Mouse (Mus musculus) small intestine, adult 2 months (tissue): ENCODE measurements around the gene Gm5244. TPM values are rescaled to one million over a fixed set of nuclear protein-coding genes. Genes with fewer than 3 reads are reported as not detected.

Experiments
- H3K27ac ChIP-seq: fragments of 200-500 bp; 2 replicates; pipeline ENCODE4 v1.5.1; 2012; ENCODE audit warnings: low read depth, low read length, control low read depth, inconsistent platforms; ENCODE audit not compliant: insufficient read depth
- H3K27me3 ChIP-seq: fragments of 200-500 bp; 2 replicates; pipeline ENCODE4 v1.6.1; 2012; ENCODE audit warnings: mild to moderate bottlenecking, moderate library complexity, low read length, inconsistent platforms; ENCODE audit not compliant: control insufficient read depth, insufficient read depth
- H3K36me3 ChIP-seq: fragments of 200-500 bp; 2 replicates; pipeline ENCODE4 v1.6.1; 2012; ENCODE audit warnings: mild to moderate bottlenecking, low read length, control low read depth, inconsistent platforms; ENCODE audit not compliant: control insufficient read depth, insufficient read depth
- H3K4me1 ChIP-seq: fragments of 200-500 bp; 2 replicates; pipeline ENCODE4 v1.6.1; 2012; ENCODE audit warnings: low read length, inconsistent platforms, mixed read lengths; ENCODE audit not compliant: control insufficient read depth, insufficient read depth, insufficient read length
- H3K4me3 ChIP-seq: fragments of 200-500 bp; 2 replicates; pipeline ENCODE4 v1.5.1; 2012; ENCODE audit warnings: low read depth, mild to moderate bottlenecking, control low read depth, inconsistent platforms, low read length, moderate library complexity
- CTCF ChIP-seq: fragments of 200-500 bp; IDR thresholded peaks from 2 replicates; pipeline ENCODE4 v1.5.1; 2012; ENCODE audit warnings: low read depth, mild to moderate bottlenecking, control low read depth, inconsistent platforms, low read length, moderate library complexity, mixed read lengths; ENCODE audit not compliant: insufficient replicate concordance, insufficient read length; ENCODE audit errors: extremely low read depth
- POLR2A ChIP-seq: fragments of 200-500 bp; IDR thresholded peaks from 2 replicates; pipeline ENCODE4 v1.6.1; 2012; ENCODE audit warnings: low read depth, mild to moderate bottlenecking, control low read depth, inconsistent platforms, low read length, moderate library complexity
- WGBS: fragments of 180-500 bp; shearing (Covaris S2); methylation state at CpG from one replicate; pipeline ENCODE4 v1.1.7; 2018; 5-methylcytosine and 5-hydroxymethylcytosine counted together
- polyA plus RNA-seq: library from polyadenylated mRNA; depleted of rRNA; stranded (reverse); fragments of >200 nt; gene quantifications from 2 replicates; pipeline ENCODE4 v1.2.3, GENCODE M21; 2012; rRNA removed

Gene Gm5244
- not detected in 2 replicates for polyA plus RNA-seq

- H3K27me3 ChIP-seq: no peaks in the 10 kb centered on the region
- TF ChIP-seq POLR2A: no peak
- TF ChIP-seq CTCF: no peak
- no peaks in the 10 kb centered on the region for H3K4me1 ChIP-seq
- no peak within 1 kb of the TSS for H3K27ac ChIP-seq
- H3K4me3 ChIP-seq: no peak within 1 kb of the TSS
- no peaks in the 10 kb centered on the region for H3K36me3 ChIP-seq
Observed at GRCm38 (mm10) chr19:12846382-12846781, at the start of gene Gm5244. Gene Gm5244, plus strand, starts transcription at chr19:12846682.

DNA sequence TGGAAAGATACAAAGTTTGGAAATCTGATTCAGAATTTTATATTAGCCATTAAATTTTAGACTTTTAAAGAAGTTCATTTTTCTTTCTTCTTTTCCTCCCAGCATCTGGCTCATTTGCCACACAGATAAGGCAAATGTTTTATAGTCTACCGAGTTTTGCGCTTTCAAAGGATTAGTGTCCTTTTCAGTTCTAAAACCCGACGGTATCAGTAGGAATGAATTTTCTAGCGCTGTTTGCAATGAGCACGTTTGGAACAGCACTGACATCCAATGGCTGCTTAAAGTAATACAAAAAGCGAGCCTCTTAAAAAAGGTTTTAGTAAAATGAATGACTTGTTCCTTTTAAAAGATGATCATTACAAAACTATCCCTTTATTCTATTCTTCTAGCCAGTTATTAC lies 49.4 kb upstream of the Gm5244 start:
- Histone ChIP-seq H3K4me1 (no peaks in the 10 kb centered on the region; the same call in 1 of the 2 replicates), H3K36me3 (no peaks in the 10 kb centered on the region), H3K4me3 (no peak overlapping the region), H3K27ac (peak overlapping the region; percentile 99), H3K27me3 (no peaks in the 10 kb centered on the region)
- WGBS: under 1% methylated on average over 7 of the region's 7 CpGs
- TF ChIP-seq CTCF (no peak), POLR2A (no peak)

GRCm38 (mm10) chr19:12798404-12798803 lies 48.1 kb upstream of the Gm5244 start:
- Histone ChIP-seq H3K4me1 (no peaks in the 10 kb centered on the region; the same call in 1 of the 2 replicates), H3K27ac (peak overlapping the region; percentile 51), H3K27me3 (no peaks in the 10 kb centered on the region), H3K4me3 (peak overlapping the region; percentile 44; the same call in 1 of the 2 replicates), H3K36me3 (no peaks in the 10 kb centered on the region)
- WGBS: 76% methylated on average over 4 of the region's 4 CpGs
- TF ChIP-seq CTCF (no peak), POLR2A (no peak)

DNA sequence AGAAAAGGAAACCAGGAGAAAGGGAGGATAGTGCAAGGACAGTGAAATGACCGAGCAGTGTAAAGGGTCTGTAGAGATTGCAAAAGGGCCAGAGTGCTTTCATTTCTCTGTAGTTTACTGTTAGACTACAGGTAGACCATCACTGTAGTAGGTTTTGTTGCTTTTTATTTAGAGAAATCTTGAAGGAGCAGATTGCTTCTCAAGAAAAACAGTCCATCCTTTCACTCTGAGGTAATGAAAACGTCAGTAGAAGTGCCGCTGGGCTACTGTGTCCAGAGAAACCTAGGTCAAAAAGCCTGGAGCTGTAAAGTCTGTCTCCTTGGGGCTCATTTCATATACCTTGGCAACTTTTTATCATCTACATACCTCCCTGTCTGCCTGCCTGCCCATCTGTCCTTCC lies 47.4 kb upstream of the Gm5244 start:
- TF ChIP-seq POLR2A (no peak), CTCF (no peak)
- Histone ChIP-seq H3K27me3 (no peaks in the 10 kb centered on the region), H3K4me1 (peaks cover 2% of the 10 kb centered on the region; the same call in 1 of the 2 replicates), H3K36me3 (no peaks in the 10 kb centered on the region), H3K4me3 (no peak overlapping the region), H3K27ac (peak overlapping the region; percentile 51)
- WGBS: 79% methylated on average over 3 of the region's 3 CpGs

- Histone ChIP-seq H3K4me3 (no peak overlapping the region), H3K27me3 (no peaks in the 10 kb centered on the region), H3K27ac (peak overlapping the region; percentile 0; the same call in 1 of the 2 replicates), H3K36me3 (no peaks in the 10 kb centered on the region), H3K4me1 (peaks cover 2% of the 10 kb centered on the region; the same call in 1 of the 2 replicates)
- no peak for TF ChIP-seq POLR2A
- no peak for TF ChIP-seq CTCF
- 71% methylated on average over 2 of the region's 2 CpGs for WGBS
Observed at GRCm38 (mm10) chr19:12800621-12801020, 45.9 kb upstream of the Gm5244 start.

GRCm38 (mm10) chr19:12801046-12801445 lies 45.4 kb upstream of the Gm5244 start:
- WGBS: 61% methylated on average over 3 of the region's 3 CpGs
- H3K36me3 ChIP-seq: no peaks in the 10 kb centered on the region
- H3K4me3 ChIP-seq: no peak overlapping the region
- peaks cover 2% of the 10 kb centered on the region; the same call in 1 of the 2 replicates for H3K4me1 ChIP-seq
- no peaks in the 10 kb centered on the region for H3K27me3 ChIP-seq
- peak overlapping the region; percentile 0; the same call in 1 of the 2 replicates for H3K27ac ChIP-seq
- no peak for TF ChIP-seq POLR2A
- no peak for TF ChIP-seq CTCF

DNA sequence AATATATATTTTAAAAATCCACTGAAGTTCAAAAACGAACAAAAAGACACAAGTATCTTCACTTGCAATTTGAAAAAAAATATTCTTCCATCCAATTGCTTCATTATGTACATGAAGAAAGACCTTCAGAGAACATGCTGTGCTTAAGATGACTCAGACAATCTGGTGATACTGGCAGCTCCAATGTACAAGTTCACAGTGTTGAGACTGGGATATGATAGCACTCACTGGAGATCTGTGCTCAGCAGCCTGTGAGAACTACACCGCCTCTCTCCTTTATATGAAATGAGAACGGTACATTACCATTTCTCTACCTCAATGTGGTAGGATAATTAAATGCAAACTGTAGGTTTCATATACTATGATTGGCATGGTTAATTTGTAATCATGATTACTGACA lies 43.7 kb upstream of the Gm5244 start:
- 79% methylated on average over 3 of the region's 3 CpGs for WGBS
- Histone ChIP-seq H3K4me1 (peaks cover 2% of the 10 kb centered on the region; the same call in 1 of the 2 replicates), H3K27ac (no peak overlapping the region), H3K4me3 (no peak overlapping the region), H3K27me3 (no peaks in the 10 kb centered on the region), H3K36me3 (no peaks in the 10 kb centered on the region)
- TF ChIP-seq POLR2A: no peak
- TF ChIP-seq CTCF: no peak
